Mouse (Mus musculus) kidney, adult 2 months (tissue): ENCODE measurements around the gene Cox4i2.

Source experiments
- CTCF ChIP-seq: fragments of 200-500 bp; conservative IDR thresholded peaks from 2 replicates; pipeline ENCODE4 v1.5.1; 2011; ENCODE audit warnings: low read depth, mild to moderate bottlenecking, control low read depth, low read length, moderate library complexity, mixed read lengths; ENCODE audit not compliant: insufficient read depth, insufficient read length
- POLR2A ChIP-seq: fragments of 200-500 bp; IDR thresholded peaks from one replicate; pipeline ENCODE4 v1.6.1; 2011; ENCODE audit warnings: low read depth, low read length, control low read depth

DNA sequence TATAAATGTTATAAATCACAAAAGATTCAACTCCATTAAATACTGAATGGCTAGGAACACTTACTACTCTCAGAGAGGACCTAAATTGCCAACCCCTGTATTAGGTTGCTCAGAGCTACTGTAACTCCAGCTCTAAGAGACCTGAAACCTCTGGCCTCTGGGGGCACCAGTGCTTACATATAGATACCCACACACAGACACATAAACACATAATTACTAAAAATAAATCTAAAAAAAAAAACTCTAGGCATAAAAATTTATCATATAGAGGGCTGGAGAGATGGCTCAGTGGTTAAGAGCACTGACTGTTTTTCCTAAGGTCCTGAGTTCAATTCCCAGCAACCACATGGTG, 46.8 kb downstream of the Cox4i2 start:
- no peak for TF ChIP-seq CTCF
- TF ChIP-seq POLR2A, result no peak
